Mouse (Mus musculus) CD8-positive naive resting alpha-beta T cell, adult 2 months (primary cell): ENCODE measurements around the gene Gabrr3.

ENCODE experiments used
- DNase-seq, 2 experiments: peaks; one replicate each; pipeline ENCODE4 v3.0.0; 2022; ENCODE audit warnings: low read depth in 2 of 2, low spot score in 2 of 2

The Gabrr3 gene

GRCm38 (mm10) chr16:59469846-59470245 is 62.7 kb downstream of the Gabrr3 start:
- DNase-seq, result no peak

DNA sequence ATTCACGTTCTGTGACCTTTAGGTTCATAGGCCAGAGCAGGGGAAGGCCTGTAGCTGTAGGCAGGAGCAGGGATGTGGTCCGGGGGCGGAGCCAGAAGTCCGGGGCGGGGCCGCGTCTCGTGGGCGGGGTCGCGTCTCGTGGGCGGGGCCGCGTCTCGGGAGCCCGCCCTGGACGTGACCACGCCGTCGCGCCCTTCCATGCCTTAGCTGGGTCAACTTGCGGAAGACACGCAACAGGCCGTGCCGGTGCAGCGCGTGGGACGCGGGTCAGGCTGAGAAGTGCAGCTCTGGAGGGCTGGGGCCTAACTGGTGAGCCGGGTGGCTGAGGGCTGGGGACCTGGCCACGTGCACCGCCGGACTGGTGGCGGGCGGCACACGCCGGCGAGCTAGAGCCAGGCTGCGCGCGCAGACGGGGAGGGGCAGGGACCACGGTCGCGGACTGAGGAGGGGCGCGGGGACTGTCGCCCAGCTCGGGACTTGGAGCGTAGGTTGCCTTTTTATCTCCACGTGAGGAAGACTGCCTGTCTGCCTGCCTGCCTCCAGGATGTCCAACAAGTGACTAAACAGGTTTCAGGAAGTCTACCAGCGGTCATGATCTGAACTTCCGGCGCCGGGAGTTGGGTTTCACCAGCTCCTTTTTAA is 64.6 kb downstream of the Gabrr3 start, which contains the start of gene Riox2:
Gene Riox2, plus strand, starts transcription at position 139 of the 642 bp plus-strand sequence.
- peak; percentile 77 to 82 for DNase-seq

DNA sequence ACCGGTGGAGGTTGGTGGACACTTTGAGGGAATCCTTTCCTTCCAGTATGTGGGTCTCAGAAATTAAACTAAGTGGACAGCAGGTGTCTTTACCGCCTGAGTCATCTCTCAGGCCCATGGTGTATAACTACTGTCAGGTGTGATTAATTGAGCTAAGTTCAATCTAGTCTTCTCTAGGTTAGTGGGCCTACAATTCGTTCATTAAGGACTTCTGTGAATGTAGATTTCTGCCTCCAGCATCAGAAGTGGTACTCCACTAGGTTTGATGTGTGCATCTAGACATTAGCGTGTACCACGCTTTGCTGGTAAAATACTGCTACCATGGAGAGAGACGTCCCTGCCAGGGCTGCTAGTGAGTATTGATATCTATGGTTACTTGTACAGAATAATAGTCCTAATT is 65.4 kb downstream of the Gabrr3 start:
- no peak for DNase-seq

DNA sequence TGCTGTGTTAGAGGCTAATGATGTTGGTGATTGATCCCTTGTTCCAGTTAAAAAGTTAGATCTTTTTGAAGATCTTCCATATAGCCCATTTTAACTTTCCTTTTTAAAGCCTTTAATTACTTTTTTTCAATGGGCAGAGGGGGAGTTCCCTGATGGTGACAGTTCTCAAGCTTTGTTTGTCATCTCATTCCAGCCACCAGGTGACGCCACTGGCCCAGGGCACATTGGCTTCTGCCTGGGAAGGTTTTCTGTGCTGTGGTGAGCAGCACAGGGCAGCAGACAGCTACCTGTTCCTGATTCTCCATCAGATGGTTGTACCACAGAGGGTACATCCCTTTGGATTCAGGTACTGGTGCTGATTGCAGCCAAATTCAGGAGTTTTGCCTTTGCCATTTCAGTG is 67.7 kb downstream of the Gabrr3 start:
- peak; percentile 33 to 60 for DNase-seq

DNA sequence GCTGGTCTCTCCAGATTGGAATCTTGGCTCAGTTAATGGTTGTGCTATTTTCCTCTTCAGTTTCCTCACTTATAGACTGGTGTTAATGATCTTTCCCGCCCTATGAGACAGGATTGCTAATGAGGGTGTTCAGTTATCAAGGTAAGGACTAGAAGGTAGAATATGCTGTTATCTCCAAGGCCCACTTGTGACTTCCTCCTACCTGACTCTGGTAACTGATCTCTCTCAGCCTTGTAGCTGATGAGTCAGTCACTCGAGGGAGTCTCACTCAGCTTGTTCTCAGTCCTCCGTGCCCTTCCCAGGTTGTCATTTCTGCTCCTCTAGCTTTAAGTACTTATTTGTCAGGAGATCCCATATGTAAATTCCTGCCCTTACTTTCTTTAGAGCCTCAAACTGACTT is 70.8 kb downstream of the Gabrr3 start:
- DNase-seq, result no peak

GRCm38 (mm10) chr16:59487239-59487638 is 80.1 kb downstream of the Gabrr3 start:
- DNase-seq, result no peak

DNA sequence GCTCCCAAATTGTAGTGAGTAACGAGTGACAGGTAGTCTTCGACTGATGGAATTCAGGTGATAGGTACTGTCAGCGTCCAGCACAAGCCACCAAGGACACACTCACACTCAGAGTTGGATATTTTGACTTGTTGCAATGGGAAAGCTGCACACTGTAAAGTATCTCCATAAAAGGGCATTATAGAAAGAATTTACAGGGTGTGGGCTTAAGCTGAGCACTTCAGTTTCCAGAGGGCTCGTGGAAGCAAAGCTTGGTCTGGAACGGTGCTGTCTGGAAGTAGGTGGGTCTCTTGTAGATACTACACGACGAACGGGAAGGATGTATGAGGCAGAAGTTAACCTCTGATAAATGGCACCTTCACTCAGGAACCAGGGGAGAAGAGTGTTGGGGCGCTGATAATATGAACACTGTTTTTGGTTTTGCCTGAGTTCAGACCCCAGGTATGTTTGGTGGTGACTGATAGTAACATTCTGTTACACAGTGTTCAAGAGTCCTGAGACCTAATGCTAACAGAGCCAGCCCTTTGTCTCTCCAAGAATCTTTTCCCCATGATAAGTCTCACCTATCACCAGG is 80.9 kb downstream of the Gabrr3 start:
- no peak for DNase-seq

DNA sequence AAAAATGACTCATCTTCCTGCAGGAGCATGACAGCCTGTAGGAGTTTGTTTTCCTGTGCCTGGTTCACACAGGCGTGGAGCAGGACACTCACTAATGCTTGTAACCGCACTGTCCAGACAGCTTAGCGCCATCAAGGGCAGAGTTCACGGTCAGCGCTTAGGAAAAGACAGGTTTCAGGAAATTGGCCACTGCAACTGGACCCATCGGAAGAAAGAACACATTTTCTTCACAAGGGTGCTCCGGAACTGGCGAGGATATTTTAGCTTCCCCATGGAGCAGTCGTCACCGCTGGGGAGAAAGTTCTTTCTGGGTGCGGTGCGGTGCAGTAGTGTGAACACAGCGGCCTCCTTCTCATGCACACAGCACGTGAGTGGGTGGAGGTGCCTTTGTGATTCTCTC is 86.1 kb downstream of the Gabrr3 start:
- no peak for DNase-seq

GRCm38 (mm10) chr16:59497947-59498346 is 90.8 kb downstream of the Gabrr3 start:
- no peak for DNase-seq

- DNase-seq, result no peak
Measured at GRCm38 (mm10) chr16:59499180-59499579, 92.0 kb downstream of the Gabrr3 start.

DNA sequence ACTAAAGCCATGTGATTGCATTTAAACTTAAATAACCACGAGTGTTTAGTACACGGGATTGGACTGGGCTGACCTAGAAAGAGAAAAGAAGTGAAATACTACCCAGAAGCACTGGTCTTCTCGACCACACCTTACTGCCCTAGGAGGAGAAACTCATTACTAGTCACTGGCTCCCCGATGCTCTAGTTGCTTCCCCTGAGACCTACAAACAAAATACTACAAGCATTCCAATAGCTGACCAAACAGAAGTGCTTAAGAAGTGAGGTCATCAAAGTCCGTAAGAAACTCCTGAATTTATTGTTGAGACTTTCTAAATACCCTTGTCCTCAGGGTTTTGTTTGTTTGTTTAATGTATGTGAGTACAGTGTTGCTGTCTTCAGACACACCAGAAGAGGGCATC is 102.7 kb downstream of the Gabrr3 start:
- DNase-seq, result no peak
